Mouse (Mus musculus) stomach, postnatal 0 days (tissue): ENCODE measurements around the gene Cdhr3. TPM values are rescaled to one million over a fixed set of nuclear protein-coding genes. Genes with fewer than 3 reads are reported as not detected.
A peak's percentile ranks its signal among the peaks of the same experiment; 100 is the strongest.

Experiments
- ATAC-seq: fragments of 200-750 bp; cut with Nextera tagmentation; 2 replicates; pipeline ENCODE4 v1.8.0; 2017; ENCODE audit not compliant: low FRiP score, low TSS enrichment
- DNase-seq: peaks from one replicate; pipeline ENCODE4 v3.0.0-alpha.2; 2016; ENCODE audit warnings: low spot score
- H3K27ac ChIP-seq: fragments of 300-500 bp; sonication (generic); replicated peaks from 2 replicates; pipeline ENCODE4 v1.5.1; 2014; ENCODE audit warnings: mild to moderate bottlenecking, control low read depth
- H3K27me3 ChIP-seq: fragments of 300-500 bp; sonication (generic); 2 replicates; pipeline ENCODE4 v1.6.1; 2014; ENCODE audit warnings: low read length; ENCODE audit not compliant: control insufficient read depth, insufficient read depth
- H3K36me3 ChIP-seq: fragments of 300-500 bp; sonication (generic); 2 replicates; pipeline ENCODE4 v1.6.1; 2014; ENCODE audit warnings: low read length, mixed read lengths; ENCODE audit not compliant: control insufficient read depth, insufficient read depth
- H3K4me1 ChIP-seq: fragments of 300-500 bp; sonication (generic); replicated peaks from 2 replicates; pipeline ENCODE4 v1.6.1; 2014; ENCODE audit warnings: antibody characterized with exemption; ENCODE audit not compliant: control insufficient read depth, insufficient read depth
- H3K4me2 ChIP-seq: fragments of 300-500 bp; sonication (generic); replicated peaks from 2 replicates; pipeline ENCODE4 v1.6.1; 2014; ENCODE audit warnings: low read depth, mild to moderate bottlenecking, control low read depth, moderate library complexity
- H3K4me3 ChIP-seq: fragments of 300-500 bp; sonication (generic); 2 replicates; pipeline ENCODE4 v1.5.1; 2014; ENCODE audit warnings: low read depth, low read length, control low read depth
- H3K9ac ChIP-seq: fragments of 300-500 bp; sonication (generic); 2 replicates; pipeline ENCODE4 v1.6.1; 2014; ENCODE audit warnings: mild to moderate bottlenecking, low read length, control low read depth, mixed read lengths
- H3K9me3 ChIP-seq: fragments of 300-500 bp; sonication (generic); 2 replicates; pipeline ENCODE4 v1.6.1; 2016; ENCODE audit warnings: low read length; ENCODE audit not compliant: control insufficient read depth
- CTCF ChIP-seq: IDR thresholded peaks from 2 replicates; pipeline ENCODE4 v1.5.1; 2016; ENCODE audit warnings: antibody characterized with exemption, low read depth, mild to moderate bottlenecking, moderate library complexity
- EP300 ChIP-seq: optimal IDR thresholded peaks from 2 replicates; pipeline ENCODE3; 2016; ENCODE audit warnings: antibody characterized with exemption
- WGBS: fragments of 180-500 bp; shearing (Covaris S2); extraction: QIAGEN DNeasy Blood & Tissue Kit; methylation state at CpG from one replicate; pipeline ENCODE4 v1.1.7; 2014; 5-methylcytosine and 5-hydroxymethylcytosine counted together
- polyA plus RNA-seq: library from polyadenylated mRNA; unstranded; fragments of >200 nt; fragmentation: Nextera tagmentation; extraction: Ambion mirVana; gene quantifications from 2 replicates; pipeline ENCODE4 v1.2.1, GENCODE M21; 2015

Cdhr3 gene
- polyA plus RNA-seq, 1 experiment from 2014 or later = 0.05 TPM

DNA sequence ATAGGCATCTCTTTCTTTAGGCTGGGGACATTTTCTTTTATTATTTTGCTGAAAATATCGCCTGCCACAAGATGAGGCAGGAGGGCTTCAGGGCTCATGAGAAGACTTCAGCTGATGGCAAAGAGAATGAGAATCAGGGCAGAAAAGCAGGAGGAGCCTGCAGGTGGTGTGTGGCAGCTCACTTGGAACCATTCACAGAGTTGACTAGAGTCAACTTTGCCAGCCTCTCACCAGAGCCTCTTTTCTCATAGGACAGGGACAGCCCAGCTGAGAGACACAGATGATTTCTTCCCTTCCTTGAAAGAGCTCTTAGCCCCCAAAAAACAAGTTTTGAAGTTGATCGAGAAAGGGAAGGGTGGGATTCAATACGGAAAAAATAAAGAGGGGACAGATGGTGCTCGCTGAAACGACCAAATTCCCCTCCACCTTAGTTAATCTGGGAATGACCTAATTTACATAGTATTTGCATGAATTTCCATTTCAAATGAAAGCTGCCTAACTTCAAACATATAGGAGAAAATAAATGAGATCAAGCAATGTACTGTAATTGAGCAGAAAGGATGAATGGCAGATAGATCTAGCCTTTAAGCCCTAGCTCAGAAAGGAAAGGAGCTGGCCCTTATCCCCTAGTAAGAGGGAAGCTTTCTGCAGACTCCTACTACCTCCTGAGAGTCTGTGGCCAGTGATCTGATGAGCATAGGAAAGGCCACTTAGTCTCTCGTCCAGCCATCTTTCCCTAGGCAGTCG lies 78.5 kb downstream of the Cdhr3 start:
- Histone ChIP-seq H3K4me3 (no peak overlapping the region), H3K4me2 (no peak overlapping the region), H3K4me1 (no peaks in the 10 kb centered on the region), H3K27me3 (no peaks in the 10 kb centered on the region), H3K36me3 (no peaks in the 10 kb centered on the region), H3K9me3 (no peaks in the 10 kb centered on the region), H3K27ac (no peak overlapping the region), H3K9ac (no peak overlapping the region)
- ATAC-seq (no peak), DNase-seq (no peak)
- TF ChIP-seq EP300 (no peak), CTCF (no peak)
- 60% methylated on average over 7 of the region's 7 CpGs for WGBS

DNA sequence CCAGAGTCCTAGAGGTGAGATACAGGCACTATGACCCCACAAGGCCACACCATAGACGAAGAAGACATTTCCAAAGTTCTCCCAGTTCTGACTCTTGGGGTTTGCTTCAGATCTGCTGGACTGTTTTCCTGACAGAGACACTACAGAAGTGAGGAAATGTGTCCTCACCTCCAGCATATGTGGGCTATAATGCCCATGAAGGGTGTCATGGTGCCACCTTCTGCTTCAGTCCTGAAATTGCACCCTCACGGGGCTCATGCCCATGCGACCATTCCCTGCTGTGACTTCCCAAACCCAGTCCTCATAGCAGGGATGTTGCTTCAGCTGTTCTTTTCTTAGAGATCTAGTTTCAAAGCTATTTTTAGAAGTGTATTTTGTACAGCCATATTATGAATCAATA lies 82.6 kb downstream of the Cdhr3 start:
- no peak for TF ChIP-seq EP300
- peak; percentile 87 for TF ChIP-seq CTCF
- no peaks in the 10 kb centered on the region for H3K27me3 ChIP-seq
- H3K4me3 ChIP-seq = no peak overlapping the region
- H3K4me1 ChIP-seq = peaks cover 5% of the 10 kb centered on the region; the same call in 1 of the 2 replicates
- H3K36me3 ChIP-seq = no peaks in the 10 kb centered on the region
- H3K9ac ChIP-seq = no peak overlapping the region
- WGBS = 39% methylated on average over 3 of the region's 3 CpGs
- H3K9me3 ChIP-seq = no peaks in the 10 kb centered on the region
- no peak overlapping the region for H3K27ac ChIP-seq
- DNase-seq (peak; percentile 73), ATAC-seq (peak; percentile 70)
- H3K4me2 ChIP-seq = no peak overlapping the region

DNA sequence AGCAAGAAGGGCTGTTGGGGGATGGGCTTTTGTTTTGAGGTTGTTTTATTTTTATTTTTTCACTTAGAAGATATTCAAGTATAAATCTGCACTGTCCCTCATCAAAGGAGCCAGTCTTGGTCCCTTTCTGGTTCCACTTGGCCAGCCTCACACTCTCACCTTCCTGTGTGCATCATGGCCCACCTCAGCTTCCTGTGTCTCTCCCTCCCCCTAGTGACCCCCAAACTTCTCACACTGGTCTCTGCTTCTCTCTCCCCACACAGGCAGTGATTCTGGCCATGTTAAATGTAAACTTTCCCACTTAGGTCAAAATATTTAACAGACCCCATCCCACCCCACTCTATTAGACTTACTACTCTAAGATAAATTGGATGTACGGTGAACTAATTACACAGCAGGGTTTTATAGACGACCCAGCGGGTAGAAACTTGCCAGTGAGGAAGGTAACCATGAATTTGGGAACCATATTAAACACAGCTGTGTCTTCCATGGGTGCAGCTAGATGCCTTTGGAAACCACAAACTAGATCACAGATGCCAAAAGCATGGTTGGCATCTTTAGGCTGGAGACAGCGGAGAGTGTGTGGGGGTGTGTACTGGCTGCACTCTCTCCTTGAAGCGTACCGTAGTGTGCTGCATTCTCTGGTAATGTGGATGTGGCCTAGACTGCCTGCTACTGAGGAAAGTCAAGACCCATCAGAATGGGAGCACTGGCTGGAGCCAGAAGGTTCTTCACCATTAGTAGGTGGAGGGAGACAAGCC lies 83.3 kb downstream of the Cdhr3 start:
- Histone ChIP-seq H3K4me2 (no peak overlapping the region), H3K36me3 (no peaks in the 10 kb centered on the region), H3K4me1 (peaks cover 5% of the 10 kb centered on the region; the same call in 1 of the 2 replicates), H3K27ac (peak overlapping the region; percentile 85), H3K4me3 (no peak overlapping the region), H3K9me3 (no peaks in the 10 kb centered on the region), H3K9ac (no peak overlapping the region), H3K27me3 (no peaks in the 10 kb centered on the region)
- ATAC-seq (no peak), DNase-seq (no peak)
- TF ChIP-seq EP300 (no peak), CTCF (no peak)
- 74% methylated on average over 6 of the region's 6 CpGs for WGBS

DNA sequence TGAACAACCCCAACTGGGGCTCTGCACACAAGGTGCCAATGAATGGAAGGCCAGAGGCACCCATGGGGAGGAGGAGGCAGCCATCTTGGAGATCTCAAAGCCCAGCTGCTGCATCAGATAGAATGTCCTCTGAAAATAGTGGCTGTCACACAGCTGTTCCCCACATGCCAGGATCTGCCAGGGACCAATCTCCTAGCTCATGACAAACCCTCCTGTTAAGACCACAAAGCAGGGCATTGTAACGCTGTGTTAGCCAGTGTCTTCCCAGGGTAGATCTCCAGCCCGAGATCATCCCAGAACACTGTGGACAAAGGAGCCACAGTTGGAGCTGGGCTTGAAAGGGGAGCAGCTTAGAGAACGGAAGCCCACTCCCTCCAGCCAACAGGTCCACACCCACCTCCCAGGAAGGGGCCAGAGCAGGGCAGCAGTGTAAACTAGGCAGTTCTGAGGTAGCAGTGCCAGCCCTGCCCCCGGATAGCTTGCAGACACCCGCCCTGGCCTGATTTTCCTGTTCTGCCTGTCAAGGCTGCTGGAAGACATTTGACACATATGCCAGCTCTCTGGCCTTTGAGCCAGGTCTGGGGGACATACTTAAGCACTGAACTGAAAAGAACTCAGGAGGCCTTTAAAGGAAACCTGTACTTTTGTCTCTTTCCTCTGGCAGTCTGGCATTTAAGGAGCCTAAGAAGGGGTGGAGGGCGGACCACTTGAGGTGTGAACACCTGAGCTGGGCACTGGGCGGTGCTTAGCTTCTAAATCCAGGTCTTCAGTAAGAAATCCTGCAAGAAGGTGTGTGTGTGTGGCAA lies 84.2 kb downstream of the Cdhr3 start:
- H3K4me1 ChIP-seq = peaks cover 5% of the 10 kb centered on the region; the same call in 1 of the 2 replicates
- no peak overlapping the region for H3K4me3 ChIP-seq
- 0 out of 2 replicates have a peak overlapping the region, but pooled peaks have one; percentile 38 for H3K9ac ChIP-seq
- DNase-seq = peak; percentile 84
- H3K9me3 ChIP-seq = no peaks in the 10 kb centered on the region
- ATAC-seq = peak; percentile 80
- TF ChIP-seq EP300 = peak; percentile 93
- TF ChIP-seq CTCF = no peak
- H3K4me2 ChIP-seq = peak overlapping the region; percentile 14; the same call in 1 of the 2 replicates
- H3K27ac ChIP-seq = peak overlapping the region; percentile 85
- WGBS = 33% methylated on average over 7 of the region's 7 CpGs
- H3K27me3 ChIP-seq = no peaks in the 10 kb centered on the region
- no peaks in the 10 kb centered on the region for H3K36me3 ChIP-seq

DNA sequence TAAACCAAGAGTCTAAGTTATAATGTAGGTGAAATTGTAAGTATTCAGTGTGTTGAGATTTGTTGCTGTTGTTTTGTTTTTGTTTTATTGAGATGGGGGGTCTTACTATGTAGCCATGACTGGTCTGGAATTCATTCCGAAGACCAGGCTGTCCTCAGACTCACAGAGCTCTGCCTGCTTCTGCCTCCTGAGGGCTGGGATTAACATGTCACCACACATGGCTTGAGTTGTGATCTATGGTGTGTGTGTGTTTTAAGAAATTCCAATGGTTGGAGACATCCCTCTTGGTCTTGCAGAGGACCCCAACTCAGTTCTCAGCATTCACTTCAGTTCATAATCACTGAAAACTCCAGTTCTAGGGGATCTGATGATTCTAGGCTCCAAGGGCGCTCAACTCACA lies 85.5 kb downstream of the Cdhr3 start:
- H3K36me3 ChIP-seq = no peaks in the 10 kb centered on the region
- no peak overlapping the region for H3K9ac ChIP-seq
- no peak for TF ChIP-seq CTCF
- no peak for TF ChIP-seq EP300
- peaks cover 5% of the 10 kb centered on the region; the same call in 1 of the 2 replicates for H3K4me1 ChIP-seq
- no peak overlapping the region for H3K27ac ChIP-seq
- DNase-seq = no peak
- H3K27me3 ChIP-seq = no peaks in the 10 kb centered on the region
- 90% methylated on average over 2 of the region's 2 CpGs for WGBS
- no peak overlapping the region for H3K4me2 ChIP-seq
- ATAC-seq = no peak
- H3K9me3 ChIP-seq = no peaks in the 10 kb centered on the region
- H3K4me3 ChIP-seq = no peak overlapping the region
